Mouse (Mus musculus) heart, adult 2 months (tissue): ENCODE results near the gene Gm6525. TPM values are rescaled to one million over a fixed set of nuclear protein-coding genes. Genes with fewer than 3 reads are reported as not detected.
A peak's percentile ranks its signal among the peaks of the same experiment; 100 is the strongest.

Experiments
- DNase-seq, 2 experiments: peaks; one replicate each; pipeline ENCODE4 v3.0.0; 2021
- H3K27ac ChIP-seq: fragments of 200-600 bp; 2 replicates; pipeline ENCODE4 v1.8.1; 2022
- H3K27me3 ChIP-seq: fragments of 200-500 bp; 2 replicates; pipeline ENCODE4 v1.6.1; 2012; ENCODE audit warnings: mild to moderate bottlenecking, low read length, inconsistent platforms, mixed read lengths; ENCODE audit not compliant: control insufficient read depth, insufficient read depth
- H3K36me3 ChIP-seq: fragments of 200-500 bp; 2 replicates; pipeline ENCODE4 v1.6.1; 2012; ENCODE audit warnings: low read length, inconsistent platforms; ENCODE audit not compliant: control insufficient read depth, insufficient read depth
- H3K4me1 ChIP-seq: fragments of 200-500 bp; 2 replicates; pipeline ENCODE4 v1.6.1; 2011; ENCODE audit warnings: low read length; ENCODE audit not compliant: control insufficient read depth, insufficient read depth
- H3K4me3 ChIP-seq: fragments of 200-600 bp; 2 replicates; pipeline ENCODE4 v1.8.1; 2022
- H3K79me2 ChIP-seq: fragments of 200-500 bp; replicated peaks from 2 replicates; pipeline ENCODE4 v1.6.1; 2012; ENCODE audit warnings: mild to moderate bottlenecking, inconsistent platforms, low read length, moderate library complexity, mixed read lengths; ENCODE audit not compliant: control insufficient read depth, insufficient read depth
- H3K9ac ChIP-seq: fragments of 200-500 bp; 2 replicates; pipeline ENCODE4 v1.6.1; 2012; ENCODE audit warnings: low read depth, mild to moderate bottlenecking, control low read depth, inconsistent platforms, low read length, mixed read lengths
- CTCF ChIP-seq: fragments of 200-600 bp; IDR thresholded peaks from 2 replicates; pipeline ENCODE4 v1.8.1; 2022; ENCODE audit warnings: antibody characterized with exemption, mild to moderate bottlenecking, moderate library complexity
- EP300 ChIP-seq: fragments of 200-500 bp; IDR thresholded peaks from 2 replicates; pipeline ENCODE4 v1.6.1; 2011; ENCODE audit warnings: low read depth, low read length, control low read depth; ENCODE audit not compliant: insufficient read depth
- POLR2A ChIP-seq: fragments of 200-500 bp; IDR thresholded peaks from 2 replicates; pipeline ENCODE4 v1.6.1; 2011; ENCODE audit warnings: mild to moderate bottlenecking, low read depth, low read length, control low read depth; ENCODE audit not compliant: insufficient read depth
- WGBS: fragments of 180-500 bp; shearing (Covaris S2); methylation state at CpG from one replicate; pipeline ENCODE4 v1.1.7; 2018; 5-methylcytosine and 5-hydroxymethylcytosine counted together
- intact Hi-C: fragments of 180-260 bp; cut with DNase I; formaldehyde crosslinking; loops from one replicate; pipeline ENCODE4 v1.15.1; 2025
- polyA plus RNA-seq: library from polyadenylated mRNA; depleted of rRNA; stranded (reverse); fragments of >200 nt; gene quantifications from 2 replicates; pipeline ENCODE4 v1.2.3, GENCODE M21; 2012; rRNA removed
- total RNA-seq, 2 experiments: library from RNA; stranded (reverse); gene quantifications; 2 replicates each; pipeline ENCODE4 v1.2.3; 2021

The Gm6525 gene
- total and polyA plus RNA-seq, 3 experiments, result not detected

DNA sequence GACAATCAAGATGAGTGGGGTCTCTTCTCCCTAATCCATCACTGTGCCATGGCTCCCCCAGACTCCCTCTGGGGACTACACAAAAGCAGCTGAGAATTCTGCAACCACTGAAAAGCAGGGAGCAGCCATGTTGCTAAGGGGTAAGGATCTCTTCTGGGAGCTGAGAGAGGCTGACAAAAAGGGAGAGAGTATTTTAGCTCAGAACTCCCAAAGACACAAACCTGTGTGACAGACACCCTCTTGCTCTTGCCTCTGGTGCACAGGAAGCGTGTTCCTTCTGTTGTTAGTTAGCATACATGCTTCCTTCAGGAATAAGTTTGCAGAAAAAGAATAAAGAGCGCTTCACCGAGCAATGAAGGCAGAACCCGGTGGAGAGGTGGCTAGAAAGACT, 44.1 kb downstream of the Gm6525 start:
- 83% methylated on average over 4 of the region's 4 CpGs for WGBS
- Histone ChIP-seq H3K9ac (no peak overlapping the region), H3K27me3 (no peaks in the 10 kb centered on the region), H3K4me3 (no peak overlapping the region), H3K4me1 (peaks cover 4% of the 10 kb centered on the region; the same call in 1 of the 2 replicates), H3K79me2 (no peaks in the 10 kb centered on the region), H3K36me3 (no peaks in the 10 kb centered on the region), H3K27ac (no peak overlapping the region)
- intact Hi-C loops, result loop anchor here (2.0 to 5.0 kb wide), 2 partner anchors 41 to 94 kb away; no protein-coding TSS in a partner anchor
- DNase-seq, result no peak
- TF ChIP-seq POLR2A (no peak), EP300 (no peak), CTCF (no peak)

- DNase-seq, result no peak
- Histone ChIP-seq H3K27me3 (no peaks in the 10 kb centered on the region), H3K4me1 (peaks cover 4% of the 10 kb centered on the region; the same call in 1 of the 2 replicates), H3K36me3 (no peaks in the 10 kb centered on the region), H3K9ac (no peak overlapping the region), H3K4me3 (no peak overlapping the region), H3K79me2 (no peaks in the 10 kb centered on the region), H3K27ac (no peak overlapping the region; the same call in 1 of the 2 replicates)
- 88% methylated on average over 2 of the region's 2 CpGs for WGBS
- no peak for TF ChIP-seq EP300
- no peak for TF ChIP-seq CTCF
- TF ChIP-seq POLR2A, result no peak
- intact Hi-C loops, result loop anchor here (2.0 to 5.0 kb wide), 2 partner anchors 40 to 94 kb away; no protein-coding TSS in a partner anchor
These were observed 44.6 kb downstream of the Gm6525 start for GRCm38 (mm10) chr3:84218498-84218897.

- WGBS, result 47% methylated on average over 2 of the region's 2 CpGs
- Histone ChIP-seq H3K27me3 (no peaks in the 10 kb centered on the region), H3K9ac (no peak overlapping the region), H3K4me1 (peaks cover 4% of the 10 kb centered on the region; the same call in 1 of the 2 replicates), H3K79me2 (no peaks in the 10 kb centered on the region), H3K36me3 (no peaks in the 10 kb centered on the region), H3K27ac (peak overlapping the region; percentile 33; the same call in 1 of the 2 replicates), H3K4me3 (no peak overlapping the region)
- DNase-seq, result peak in 1 of 2 experiments; percentile 24
- TF ChIP-seq EP300 (0 out of 2 replicates have a peak, but pooled peaks have one; percentile 31), POLR2A (no peak), CTCF (peak; percentile 58)
- intact Hi-C loops, result loop anchor here (2.0 to 5.0 kb wide), 2 partner anchors 40 to 93 kb away; no protein-coding TSS in a partner anchor
These were observed 45.3 kb downstream of the Gm6525 start for GRCm38 (mm10) chr3:84219166-84219710.

GRCm38 (mm10) chr3:84219720-84220273, 45.9 kb downstream of the Gm6525 start:
- H3K27me3 ChIP-seq, result no peaks in the 10 kb centered on the region
- DNase-seq, result no peak
- peaks cover 4% of the 10 kb centered on the region; the same call in 1 of the 2 replicates for H3K4me1 ChIP-seq
- H3K9ac ChIP-seq, result no peak overlapping the region
- WGBS, result 23% methylated on average over 9 of the region's 9 CpGs
- peak overlapping the region; percentile 5; the same call in 1 of the 2 replicates for H3K27ac ChIP-seq
- TF ChIP-seq EP300 (no peak), POLR2A (no peak), CTCF (no peak)
- no peaks in the 10 kb centered on the region for H3K79me2 ChIP-seq
- no peaks in the 10 kb centered on the region for H3K36me3 ChIP-seq
- peak overlapping the region; percentile 45 for H3K4me3 ChIP-seq
- intact Hi-C loops, result loop anchor here (2.0 to 5.0 kb wide), 2 partner anchors 39 to 93 kb away; no protein-coding TSS in a partner anchor

DNA sequence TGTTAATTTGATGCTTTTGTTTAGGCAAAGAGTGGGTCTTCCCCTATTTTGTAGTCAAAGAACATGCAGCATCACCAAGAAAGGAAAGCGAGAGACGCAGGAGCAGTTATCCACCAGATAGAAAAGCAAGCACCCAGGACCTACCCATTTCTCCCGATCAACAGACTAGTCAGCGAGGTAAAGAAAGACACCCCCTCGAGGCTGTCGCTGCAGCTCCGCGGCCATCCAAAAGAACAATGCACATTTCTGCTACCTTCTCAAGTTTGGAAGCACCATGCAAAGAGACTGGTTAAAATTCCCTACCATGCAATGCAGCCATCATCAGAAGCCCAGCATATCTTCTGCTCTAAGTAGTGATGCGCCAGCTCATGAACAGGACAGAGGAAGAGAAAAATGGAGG, 46.4 kb downstream of the Gm6525 start:
- WGBS, result 7% methylated on average over 9 of the region's 9 CpGs
- peak overlapping the region; percentile 10; the same call in 1 of the 2 replicates for H3K9ac ChIP-seq
- H3K36me3 ChIP-seq, result no peaks in the 10 kb centered on the region
- intact Hi-C loops, result no loop called here
- no peak for DNase-seq
- no peaks in the 10 kb centered on the region for H3K27me3 ChIP-seq
- H3K79me2 ChIP-seq, result no peaks in the 10 kb centered on the region
- peak overlapping the region; percentile 45 for H3K4me3 ChIP-seq
- TF ChIP-seq EP300, result no peak
- no peak for TF ChIP-seq CTCF
- H3K27ac ChIP-seq, result peak overlapping the region; percentile 5; the same call in 1 of the 2 replicates
- H3K4me1 ChIP-seq, result peaks cover 4% of the 10 kb centered on the region; the same call in 1 of the 2 replicates

DNA sequence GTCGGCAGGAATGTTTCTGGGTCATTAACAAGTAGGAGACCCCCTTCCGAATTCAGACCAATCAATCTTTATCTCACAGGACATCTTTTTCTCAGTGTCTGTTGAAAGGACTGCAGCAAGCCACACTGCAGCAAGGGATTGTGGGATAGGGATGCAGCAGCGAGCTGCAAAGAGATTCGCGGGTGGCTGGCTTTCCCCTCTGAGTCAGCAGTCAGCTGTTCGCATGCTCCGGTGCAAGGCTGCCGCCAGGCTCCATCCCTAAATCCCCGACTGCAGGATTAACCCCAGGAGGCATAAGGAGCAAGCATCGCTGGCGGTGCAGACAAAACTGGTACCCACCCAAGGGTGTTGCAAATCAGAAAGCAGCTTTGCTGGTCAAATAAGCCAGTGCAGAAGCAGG, 46.8 kb downstream of the Gm6525 start:
- no peak for TF ChIP-seq CTCF
- TF ChIP-seq POLR2A, result 0 out of 2 replicates have a peak, but pooled peaks have one; percentile 20
- no peak for TF ChIP-seq EP300
- Histone ChIP-seq H3K27me3 (no peaks in the 10 kb centered on the region), H3K79me2 (no peaks in the 10 kb centered on the region), H3K4me1 (peaks cover 3% of the 10 kb centered on the region; the same call in 1 of the 2 replicates), H3K9ac (peak overlapping the region; percentile 26), H3K4me3 (peak overlapping the region; percentile 45), H3K36me3 (no peaks in the 10 kb centered on the region), H3K27ac (no peak overlapping the region)
- peak; percentile 64 to 67 for DNase-seq
- intact Hi-C loops, result no loop called here
- WGBS, result 1% methylated on average over 11 of the region's 11 CpGs

Other genes starting within 250 kb of the Gm6525 start
- gene Tmem131l, start 133.9 kb upstream of the Gm6525 start, total RNA-seq, result 10 to 100 TPM; 22.0 to 23.4 TPM
- 17.3 and 18.1 TPM in 2 replicates for gene Tmem131l, start 133.9 kb upstream of the Gm6525 start, polyA plus RNA-seq
- 1 to 10 TPM; 2.0 to 3.0 TPM for gene Mnd1, start 18.3 kb upstream of the Gm6525 start, total RNA-seq
- 0.18 and 0.35 TPM in 2 replicates for gene Mnd1, start 18.3 kb upstream of the Gm6525 start, polyA plus RNA-seq
- gene Trim2, start 132.8 kb downstream of the Gm6525 start, total RNA-seq, result 1 to 10 TPM; 4.7 to 5.2 TPM
- 5.7 and 5.8 TPM in 2 replicates for gene Trim2, start 132.8 kb downstream of the Gm6525 start, polyA plus RNA-seq